Mouse (Mus musculus): Measurements from ENCODE around the gene Gpx2.

- no peak for TF ChIP-seq CTCF (IDR thresholded peaks at IDR 0.05; ENCODE audit: low read depth)
- TF ChIP-seq EP300 (IDR thresholded peaks at IDR 0.05; ENCODE audit: low read depth) = no peak
Measured at GRCm38 (mm10) chr12:76798008-76798720, 2.8 kb upstream of the Gpx2 start.
